Comparison of ENCODE assay signal across 9 mouse cellular contexts in genomic region chr10:80560621-80561020, GRCm38 (mm10). TPM values are rescaled to one million over a fixed set of nuclear protein-coding genes. Genes with fewer than 3 reads are reported as not detected.
DNase-seq lines count a peak whose midpoint lies in the region; ATAC-seq lines count a peak whose summit lies in the region.
"Had no signal": no experiment of that assay in that cellular context is flagged by ENCODE, and none has a peak within 500 bp of the region (broad histone marks: within the 10 kb centered on the region; RNA-seq: fewer than 3 reads in every experiment).

No protein-coding gene starts in this region.

- ATAC-seq in kidney, embryonic 14.5 days (ENCODE audit: low FRiP score, low TSS enrichment): no peak
- peak; percentile 14; the same call in 1 of the 2 replicates for ATAC-seq in intestine, embryonic 14.5 days (replicated peaks; ENCODE audit: low FRiP score, low TSS enrichment, low read depth)
- ATAC-seq in midbrain, embryonic 15.5 days (replicated peaks): no peak

- peak overlapping the region; percentile 91 for H3K9ac ChIP-seq in kidney, embryonic 14.5 days (ENCODE audit: low read depth, low read length)
- peak overlapping the region; percentile 99 for H3K9ac ChIP-seq in intestine, embryonic 14.5 days (ENCODE audit: low read length)
- H3K9ac ChIP-seq in midbrain, embryonic 15.5 days: peak overlapping the region; percentile 89

- peak overlapping the region; percentile 53 for H3K4me2 ChIP-seq in kidney, embryonic 14.5 days (replicated peaks; ENCODE audit: low read depth, low read length)
- H3K4me2 ChIP-seq in intestine, embryonic 14.5 days (ENCODE audit: low read length): peak overlapping the region; percentile 85
- peak overlapping the region; percentile 79 for H3K4me2 ChIP-seq in midbrain, embryonic 15.5 days

- H3K4me3 ChIP-seq in kidney, embryonic 14.5 days (ENCODE audit: low read length): peak overlapping the region; percentile 88
- peak overlapping the region; percentile 100 for H3K4me3 ChIP-seq in embryonic facial prominence, embryonic 10.5 days
- peak overlapping the region; percentile 100 for H3K4me3 ChIP-seq in intestine, embryonic 14.5 days (ENCODE audit: low read depth, low read length)
- peak overlapping the region; percentile 81 for H3K4me3 ChIP-seq in midbrain, embryonic 15.5 days

- no peaks in the 10 kb centered on the region for H3K36me3 ChIP-seq in kidney, embryonic 14.5 days (ENCODE audit: control insufficient read depth, insufficient read depth, low read length)
- peaks cover 5% of the 10 kb centered on the region; the same call in 1 of the 2 replicates for H3K36me3 ChIP-seq in embryonic facial prominence, embryonic 10.5 days (replicated peaks)
- H3K36me3 ChIP-seq in intestine, embryonic 14.5 days (ENCODE audit: control insufficient read depth, insufficient read depth, low read length): 0 out of 2 replicates have a peak, but pooled peaks cover under 1% of the 10 kb centered on the region
- H3K36me3 ChIP-seq in midbrain, embryonic 15.5 days (replicated peaks): no peaks in the 10 kb centered on the region

- no peak overlapping the region; the same call in 1 of the 2 replicates for H3K27ac ChIP-seq in kidney, embryonic 14.5 days (ENCODE audit: low read depth, low read length)
- H3K27ac ChIP-seq in embryonic facial prominence, embryonic 10.5 days (replicated peaks): peak overlapping the region; percentile 99
- H3K27ac ChIP-seq in intestine, embryonic 14.5 days (ENCODE audit: low read depth): peak overlapping the region; percentile 96; the same call in 1 of the 2 replicates
- peak overlapping the region; percentile 89; the same call in 1 of the 2 replicates for H3K27ac ChIP-seq in midbrain, embryonic 15.5 days

- peaks cover 20% of the 10 kb centered on the region for H3K4me1 ChIP-seq in kidney, embryonic 14.5 days (ENCODE audit: control insufficient read depth, insufficient read depth, low read length)
- H3K4me1 ChIP-seq in embryonic facial prominence, embryonic 10.5 days: peaks cover 43% of the 10 kb centered on the region
- peaks cover 17% of the 10 kb centered on the region for H3K4me1 ChIP-seq in intestine, embryonic 14.5 days (replicated peaks; ENCODE audit: control insufficient read depth, insufficient read depth, low read length)
- H3K4me1 ChIP-seq in midbrain, embryonic 15.5 days: peaks cover 48% of the 10 kb centered on the region

- no peak for DNase-seq in kidney, adult 18-20 months
- no peak for DNase-seq in embryonic facial prominence, embryonic 10.5 days (ENCODE audit: low spot score)
- no peak for DNase-seq in intestine, embryonic 14.5 days (ENCODE audit: low spot score)
- no peak for DNase-seq in right cerebral cortex, postnatal 14 days
- DNase-seq in cerebellum, adult 11-12 months: no peak
- no peak for DNase-seq in spleen, postnatal 36 days (ENCODE audit: low spot score in 2 of 2)
- DNase-seq: layer of hippocampus, postnatal 36 days had no signal

- WGBS in kidney, embryonic 14.5 days: under 1% methylated on average over 13 of the region's 13 CpGs
- WGBS in embryonic facial prominence, embryonic 10.5 days: 2% methylated on average over 13 of the region's 13 CpGs
- WGBS in intestine, embryonic 14.5 days: under 1% methylated on average over 13 of the region's 13 CpGs
- 2% methylated on average over 13 of the region's 13 CpGs for WGBS in midbrain, embryonic 15.5 days

- H3K9me3 ChIP-seq in kidney, embryonic 14.5 days (ENCODE audit: control insufficient read depth, low read length): no peaks in the 10 kb centered on the region
- H3K9me3 ChIP-seq in embryonic facial prominence, embryonic 10.5 days: no peaks in the 10 kb centered on the region
- no peaks in the 10 kb centered on the region for H3K9me3 ChIP-seq in intestine, embryonic 14.5 days (ENCODE audit: control insufficient read depth, low read length)
- H3K9me3 ChIP-seq in midbrain, embryonic 15.5 days: no peaks in the 10 kb centered on the region

- H3K27me3 ChIP-seq in kidney, embryonic 14.5 days (ENCODE audit: control insufficient read depth, insufficient read depth, low read length): no peaks in the 10 kb centered on the region
- H3K27me3 ChIP-seq in embryonic facial prominence, embryonic 10.5 days (replicated peaks; ENCODE audit: low read depth, poor library complexity, severe bottlenecking): no peaks in the 10 kb centered on the region
- no peaks in the 10 kb centered on the region for H3K27me3 ChIP-seq in intestine, embryonic 14.5 days (replicated peaks; ENCODE audit: control insufficient read depth, insufficient read depth, low read length)
- H3K27me3 ChIP-seq in midbrain, embryonic 15.5 days (replicated peaks): no peaks in the 10 kb centered on the region

RNA-seq across cellular contexts. Expression of gene Rexo1, which starts 0.7 kb away (rescaled TPM):
- polyA plus RNA-seq in kidney, embryonic 14.5 days (2014; fragmentation: Nextera tagmentation; extraction: Ambion mirVana): 25.8 and 31.3 TPM in 2 replicates
- polyA plus RNA-seq in embryonic facial prominence, embryonic 10.5 days (2016; fragmentation: Nextera tagmentation; extraction: Ambion mirVana): 34.7 and 35.0 TPM in 2 replicates
- polyA plus RNA-seq in intestine, embryonic 14.5 days (2014; fragmentation: Nextera tagmentation; extraction: Ambion mirVana): 28.9 and 31.5 TPM in 2 replicates
- polyA plus RNA-seq in midbrain, embryonic 15.5 days (2015; fragmentation: Nextera tagmentation; extraction: Ambion mirVana): 33.9 and 35.0 TPM in 2 replicates

RNA-seq across cellular contexts. Expression of gene Klf16, which starts 16.5 kb away (rescaled TPM):
- 10.1 and 10.2 TPM in 2 replicates for polyA plus RNA-seq in kidney, embryonic 14.5 days (2014; fragmentation: Nextera tagmentation; extraction: Ambion mirVana)
- polyA plus RNA-seq in embryonic facial prominence, embryonic 10.5 days (2016; fragmentation: Nextera tagmentation; extraction: Ambion mirVana): 8.5 TPM in 2 replicates
- polyA plus RNA-seq in intestine, embryonic 14.5 days (2014; fragmentation: Nextera tagmentation; extraction: Ambion mirVana): 9.7 and 12.1 TPM in 2 replicates
- polyA plus RNA-seq in midbrain, embryonic 15.5 days (2015; fragmentation: Nextera tagmentation; extraction: Ambion mirVana): 6.0 and 6.3 TPM in 2 replicates

RNA-seq across cellular contexts. Expression of gene Atp8b3, which starts 21.7 kb away (rescaled TPM):
- polyA plus RNA-seq in kidney, embryonic 14.5 days (2014; fragmentation: Nextera tagmentation; extraction: Ambion mirVana): 0.22 and 0.24 TPM in 2 replicates
- polyA plus RNA-seq in embryonic facial prominence, embryonic 10.5 days (2016; fragmentation: Nextera tagmentation; extraction: Ambion mirVana): 0.51 and 0.75 TPM in 2 replicates
- polyA plus RNA-seq in intestine, embryonic 14.5 days (2014; fragmentation: Nextera tagmentation; extraction: Ambion mirVana): 0.18 and 0.32 TPM in 2 replicates
- polyA plus RNA-seq in midbrain, embryonic 15.5 days (2015; fragmentation: Nextera tagmentation; extraction: Ambion mirVana): 0.90 and 1.2 TPM in 2 replicates

RNA-seq across cellular contexts. Expression of gene Abhd17a, which starts 29.5 kb away (rescaled TPM):
- polyA plus RNA-seq in kidney, embryonic 14.5 days (2014; fragmentation: Nextera tagmentation; extraction: Ambion mirVana): 125 and 130 TPM in 2 replicates
- polyA plus RNA-seq in embryonic facial prominence, embryonic 10.5 days (2016; fragmentation: Nextera tagmentation; extraction: Ambion mirVana): 79.8 and 84.9 TPM in 2 replicates
- 99.4 and 114 TPM in 2 replicates for polyA plus RNA-seq in intestine, embryonic 14.5 days (2014; fragmentation: Nextera tagmentation; extraction: Ambion mirVana)
- 126 and 152 TPM in 2 replicates for polyA plus RNA-seq in midbrain, embryonic 15.5 days (2015; fragmentation: Nextera tagmentation; extraction: Ambion mirVana)

RNA-seq across cellular contexts. Expression of gene Scamp4, which starts 42.1 kb away (rescaled TPM):
- 88.5 and 103 TPM in 2 replicates for polyA plus RNA-seq in kidney, embryonic 14.5 days (2014; fragmentation: Nextera tagmentation; extraction: Ambion mirVana)
- 84.8 and 88.2 TPM in 2 replicates for polyA plus RNA-seq in embryonic facial prominence, embryonic 10.5 days (2016; fragmentation: Nextera tagmentation; extraction: Ambion mirVana)
- 108 and 111 TPM in 2 replicates for polyA plus RNA-seq in intestine, embryonic 14.5 days (2014; fragmentation: Nextera tagmentation; extraction: Ambion mirVana)
- polyA plus RNA-seq in midbrain, embryonic 15.5 days (2015; fragmentation: Nextera tagmentation; extraction: Ambion mirVana): 65.0 and 66.2 TPM in 2 replicates
